Mouse (Mus musculus) liver, embryonic 11.5 days (tissue): Measurements from ENCODE around the gene Tmc7. TPM values are rescaled to one million over a fixed set of nuclear protein-coding genes. Genes with fewer than 3 reads are reported as not detected.
A peak's percentile ranks its signal among the peaks of the same experiment; 100 is the strongest.

ENCODE experiments used
- ATAC-seq: fragments of 200-750 bp; cut with Nextera tagmentation; replicated peaks from 2 replicates; pipeline ENCODE4 v1.8.0; 2017; ENCODE audit warnings: moderate number of reproducible peaks, mild to moderate bottlenecking, moderate TSS enrichment, moderate library complexity; ENCODE audit not compliant: low FRiP score
- DNase-seq: peaks from one replicate; pipeline ENCODE4 v3.0.0-alpha.2; 2017; ENCODE audit warnings: low spot score
- H3K27ac ChIP-seq: fragments of 300-500 bp; sonication (generic); 2 replicates; pipeline ENCODE4 v1.5.1; 2014; ENCODE audit warnings: mild to moderate bottlenecking, low read depth, low read length, control low read depth
- H3K27me3 ChIP-seq: fragments of 300-500 bp; sonication (generic); replicated peaks from 2 replicates; pipeline ENCODE4 v1.6.1; 2014; ENCODE audit warnings: low read length, mixed read lengths; ENCODE audit not compliant: control insufficient read depth, insufficient read depth
- H3K36me3 ChIP-seq: fragments of 300-500 bp; sonication (generic); 2 replicates; pipeline ENCODE4 v1.6.1; 2014; ENCODE audit warnings: mild to moderate bottlenecking, low read length, moderate library complexity, mixed read lengths; ENCODE audit not compliant: control insufficient read depth, insufficient read depth
- H3K4me1 ChIP-seq: fragments of 300-500 bp; sonication (generic); replicated peaks from 2 replicates; pipeline ENCODE4 v1.6.1; 2014; ENCODE audit warnings: low read length, mixed read lengths; ENCODE audit not compliant: control insufficient read depth, insufficient read depth
- H3K4me2 ChIP-seq: fragments of 300-500 bp; sonication (generic); 2 replicates; pipeline ENCODE4 v1.6.1; 2014; ENCODE audit warnings: mild to moderate bottlenecking, control low read depth, moderate library complexity
- H3K4me3 ChIP-seq: fragments of 300-500 bp; sonication (generic); 2 replicates; pipeline ENCODE4 v1.5.1; 2014; ENCODE audit warnings: low read depth, low read length, control low read depth
- H3K9ac ChIP-seq: fragments of 300-500 bp; sonication (generic); 2 replicates; pipeline ENCODE4 v1.6.1; 2014; ENCODE audit warnings: low read depth, low read length, control low read depth
- H3K9me3 ChIP-seq: fragments of 300-500 bp; sonication (generic); 2 replicates; pipeline ENCODE4 v1.6.1; 2016; ENCODE audit warnings: low read length, inconsistent platforms, mixed read lengths; ENCODE audit not compliant: control insufficient read depth
- WGBS: fragments of 180-500 bp; shearing (Covaris S2); extraction: QIAGEN DNeasy Blood & Tissue Kit; methylation state at CpG from one replicate; pipeline ENCODE4 v1.1.7; 2014; 5-methylcytosine and 5-hydroxymethylcytosine counted together
- polyA plus RNA-seq: library from polyadenylated mRNA; unstranded; fragments of >200 nt; fragmentation: Nextera tagmentation; extraction: Ambion mirVana; gene quantifications from 2 replicates; pipeline ENCODE4 v1.2.1, GENCODE M21; 2014

Tmc7 gene
- polyA plus RNA-seq, 1 experiment from 2014 or later: 0.89 TPM

DNA sequence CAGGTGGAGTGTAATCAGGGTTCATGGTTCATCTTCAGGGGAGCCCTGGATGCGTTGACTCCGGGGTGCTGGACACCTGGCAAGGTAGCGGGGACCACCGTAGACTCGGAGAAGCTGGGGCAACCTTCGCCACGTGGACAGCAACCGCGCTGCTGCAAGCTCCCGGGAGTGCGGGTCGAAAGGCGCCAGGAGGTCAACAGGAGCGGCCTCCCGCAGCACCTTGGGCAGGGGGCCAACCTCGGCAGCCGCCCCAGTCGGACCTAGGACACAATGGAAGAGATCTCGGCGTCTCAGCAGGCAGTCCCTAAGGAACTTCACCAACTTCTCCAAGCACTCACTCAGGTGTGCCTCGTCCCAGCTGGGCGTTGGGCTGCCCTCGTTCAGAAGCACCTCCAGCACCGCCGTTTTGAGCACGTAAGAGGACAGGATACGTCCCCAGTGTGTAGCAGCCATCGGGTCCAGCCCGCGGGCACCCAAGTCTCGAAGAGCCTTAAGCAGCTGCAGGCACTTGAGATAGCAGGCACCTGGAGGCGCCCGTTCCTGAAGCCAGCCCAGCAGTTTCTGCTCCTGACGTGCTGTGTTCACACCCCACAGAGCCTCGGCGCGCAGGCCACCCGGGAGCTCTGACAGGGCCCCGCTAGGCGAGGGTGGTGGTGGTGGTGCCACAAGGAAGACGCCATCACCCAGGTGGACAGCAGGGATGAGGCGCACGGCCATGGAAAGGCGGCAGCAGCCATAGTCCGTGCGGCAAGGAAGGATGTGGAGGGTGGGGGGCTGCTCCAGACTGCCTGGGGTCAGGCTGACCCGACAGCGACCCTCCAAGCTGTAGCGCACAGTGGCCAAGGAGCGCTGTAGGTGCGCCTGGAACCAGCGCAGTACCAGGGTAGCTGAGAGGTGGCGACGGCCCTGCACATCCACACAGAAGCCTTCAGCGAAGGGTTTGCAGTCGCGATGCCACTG lies 94.5 kb downstream of the Tmc7 start:
- DNase-seq (peak; percentile 32), ATAC-seq (no peak)
- H3K36me3 ChIP-seq: no peaks in the 10 kb centered on the region
- H3K9ac ChIP-seq: no peak overlapping the region
- H3K27me3 ChIP-seq: peaks cover 22% of the 10 kb centered on the region
- WGBS: 52% methylated on average over 57 of the region's 57 CpGs
- peaks cover 10% of the 10 kb centered on the region for H3K4me1 ChIP-seq
- H3K9me3 ChIP-seq: no peaks in the 10 kb centered on the region
- H3K4me2 ChIP-seq: peak overlapping the region; percentile 83
- H3K4me3 ChIP-seq: peak overlapping the region; percentile 67
- no peak overlapping the region for H3K27ac ChIP-seq

DNA sequence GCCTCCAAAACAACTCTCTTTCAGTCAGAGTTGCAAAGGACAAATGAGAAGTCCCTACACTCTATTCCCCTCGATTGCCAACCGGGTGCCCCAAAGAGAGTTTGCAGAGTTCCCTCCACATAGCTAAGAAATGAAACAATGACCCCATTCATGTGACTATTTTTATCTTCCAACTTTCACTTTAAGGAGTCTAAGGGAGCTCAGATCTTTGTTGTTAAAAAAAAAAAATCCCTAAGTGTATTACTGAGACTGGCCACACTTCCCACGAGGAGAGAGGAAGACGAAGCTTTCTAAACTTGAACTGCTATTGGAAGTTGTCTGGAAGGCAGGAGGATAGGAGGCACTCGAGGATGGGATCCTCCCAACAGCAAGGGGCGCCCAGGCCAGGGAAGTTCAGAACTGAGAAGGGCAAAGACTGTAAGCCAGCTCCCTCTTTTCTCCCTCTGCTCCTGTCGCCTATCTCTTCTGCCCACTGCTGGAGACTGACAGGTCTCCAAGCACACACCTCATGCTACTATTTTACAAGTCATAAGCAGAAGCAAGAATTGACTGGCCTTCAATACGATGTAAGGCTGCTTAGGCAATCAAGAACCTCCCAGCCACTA lies 96.4 kb downstream of the Tmc7 start:
- Histone ChIP-seq H3K27ac (no peak overlapping the region), H3K9me3 (no peaks in the 10 kb centered on the region), H3K4me1 (peaks cover 10% of the 10 kb centered on the region), H3K9ac (no peak overlapping the region), H3K36me3 (no peaks in the 10 kb centered on the region), H3K27me3 (peaks cover 22% of the 10 kb centered on the region), H3K4me2 (peak overlapping the region; percentile 31; the same call in 1 of the 2 replicates), H3K4me3 (no peak overlapping the region)
- no peak for DNase-seq
- ATAC-seq: no peak
- 42% methylated on average over 8 of the region's 8 CpGs for WGBS

DNA sequence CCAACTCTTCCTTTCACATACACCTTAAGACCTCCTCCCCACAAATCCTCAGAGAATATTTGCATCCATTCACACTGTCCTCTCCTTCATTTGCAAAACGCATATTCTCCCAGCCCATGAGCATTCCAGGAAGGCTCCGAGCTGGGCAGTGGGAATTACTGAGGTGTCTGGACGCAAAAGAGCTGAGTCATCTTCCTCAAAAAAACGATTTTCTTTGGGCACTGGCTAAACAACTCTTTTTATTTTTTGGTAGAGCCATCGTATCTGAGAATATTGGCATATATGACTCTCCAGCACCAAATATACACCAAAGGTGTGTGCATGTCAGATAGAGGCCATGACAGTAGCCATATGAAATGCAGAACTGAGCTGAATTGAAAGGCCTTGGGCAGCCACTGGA lies 97.6 kb downstream of the Tmc7 start:
- DNase-seq: no peak
- Histone ChIP-seq H3K36me3 (no peaks in the 10 kb centered on the region), H3K27me3 (peaks cover 22% of the 10 kb centered on the region), H3K9ac (no peak overlapping the region), H3K4me3 (no peak overlapping the region), H3K9me3 (no peaks in the 10 kb centered on the region), H3K27ac (no peak overlapping the region), H3K4me1 (peaks cover 8% of the 10 kb centered on the region), H3K4me2 (no peak overlapping the region)
- WGBS: 62% methylated on average over 5 of the region's 5 CpGs
- no peak for ATAC-seq

Other genes starting within 250 kb of the Tmc7 start
- gene Syt17, start 136.5 kb downstream of the Tmc7 start, polyA plus RNA-seq: 0.61 and 1.2 TPM in 2 replicates
- 1.0 and 1.1 TPM in 2 replicates for gene Itpripl2, start 92.8 kb downstream of the Tmc7 start, polyA plus RNA-seq
- 104 and 114 TPM in 2 replicates for gene Coq7, start 51.4 kb downstream of the Tmc7 start, polyA plus RNA-seq
- not detected in 2 replicates for gene Tmc5, start 12.6 kb upstream of the Tmc7 start, polyA plus RNA-seq
- 64.2 and 71.0 TPM in 2 replicates for gene Gde1, start 121.0 kb upstream of the Tmc7 start, polyA plus RNA-seq
- gene Ccp110, start 127.8 kb upstream of the Tmc7 start, polyA plus RNA-seq: 7.9 and 9.0 TPM in 2 replicates
- gene Vps35l, start 155.5 kb upstream of the Tmc7 start, polyA plus RNA-seq: 56.6 and 64.3 TPM in 2 replicates